Mouse (Mus musculus) cerebellum, adult 8-10 months (tissue): ENCODE results near the gene Cldnd1.

ENCODE experiments used
- DNase-seq: peaks from one replicate; pipeline ENCODE4 v3.0.0; 2022

Cldnd1 gene

DNA sequence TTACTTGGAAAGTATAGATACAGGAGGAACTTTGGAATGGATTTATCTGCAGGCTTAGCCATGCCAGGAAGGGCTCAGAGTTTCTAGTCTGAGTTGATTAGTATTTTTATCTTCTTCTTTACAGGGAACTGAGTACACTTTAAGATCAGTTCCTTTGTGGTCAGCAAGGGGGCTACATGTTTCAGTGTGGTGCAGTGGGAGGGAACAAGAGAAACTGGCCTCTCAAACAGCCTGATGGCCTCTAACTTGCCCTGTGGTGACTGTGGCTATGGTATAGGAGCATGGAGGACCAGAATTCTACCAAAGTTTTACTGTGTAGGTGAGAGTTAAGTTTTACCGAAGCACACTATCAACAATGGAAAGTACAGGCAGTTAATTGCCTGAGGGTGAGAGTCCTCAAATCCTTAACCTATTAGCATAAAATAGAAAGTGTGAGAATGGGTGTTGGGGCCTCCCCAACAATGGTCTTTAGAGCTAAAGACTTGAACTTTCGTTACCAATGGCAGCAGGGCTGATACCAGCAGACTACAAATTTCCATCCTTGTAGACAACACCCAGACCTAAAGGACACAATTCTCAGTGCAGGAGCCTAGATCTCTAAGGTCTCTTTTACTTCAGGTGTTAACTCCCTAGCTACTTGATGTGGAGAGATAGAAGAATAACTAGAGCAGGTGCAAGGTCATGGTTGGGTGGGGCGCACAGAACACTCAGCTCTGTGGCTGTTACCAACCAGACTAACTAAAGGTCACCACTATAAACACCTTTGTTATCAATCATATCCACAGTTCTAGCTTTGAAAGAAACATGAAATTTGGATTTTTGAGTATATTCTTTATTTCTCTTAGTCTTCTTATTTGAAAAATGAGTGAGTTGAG is 18.9 kb upstream of the Cldnd1 start:
- no peak for DNase-seq

DNA sequence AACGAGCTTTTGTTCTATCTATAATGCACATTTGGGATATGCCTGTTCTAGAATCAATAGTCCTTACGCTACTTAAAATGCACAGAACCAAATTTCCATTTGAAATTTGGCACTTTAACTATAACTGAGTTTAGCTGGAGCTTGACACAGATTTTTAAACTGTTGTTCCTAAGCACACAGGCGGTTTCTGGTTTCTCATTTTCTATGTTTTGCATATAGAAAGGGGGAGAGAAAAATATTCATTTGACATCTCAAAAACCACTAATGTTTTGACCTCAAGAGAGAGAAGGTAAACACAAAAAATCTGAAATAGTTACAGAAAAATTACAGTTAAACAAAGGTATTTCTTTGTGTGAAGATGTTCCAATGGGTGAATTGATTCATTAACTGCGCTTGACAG is 18.2 kb upstream of the Cldnd1 start:
- no peak for DNase-seq

DNA sequence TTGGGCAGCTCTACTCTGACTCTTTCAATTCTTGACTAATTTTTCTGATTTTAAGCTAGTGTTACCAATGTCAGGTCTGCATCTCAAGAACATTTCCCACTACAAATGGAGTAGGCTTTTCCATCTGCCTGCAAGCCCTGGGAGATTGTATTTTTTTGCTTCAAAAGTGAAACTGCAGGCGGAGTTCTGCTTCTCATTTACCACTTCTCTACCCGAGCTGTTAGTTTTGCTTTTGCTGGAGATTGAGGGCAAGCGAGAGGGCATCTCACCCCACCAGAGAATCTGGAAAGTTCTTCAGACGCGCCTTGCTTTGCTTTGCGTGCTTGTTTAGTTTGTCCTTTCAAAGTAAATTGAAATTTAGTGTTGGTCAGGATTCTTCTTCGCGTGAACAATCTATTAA is 15.5 kb upstream of the Cldnd1 start:
- no peak for DNase-seq

DNA sequence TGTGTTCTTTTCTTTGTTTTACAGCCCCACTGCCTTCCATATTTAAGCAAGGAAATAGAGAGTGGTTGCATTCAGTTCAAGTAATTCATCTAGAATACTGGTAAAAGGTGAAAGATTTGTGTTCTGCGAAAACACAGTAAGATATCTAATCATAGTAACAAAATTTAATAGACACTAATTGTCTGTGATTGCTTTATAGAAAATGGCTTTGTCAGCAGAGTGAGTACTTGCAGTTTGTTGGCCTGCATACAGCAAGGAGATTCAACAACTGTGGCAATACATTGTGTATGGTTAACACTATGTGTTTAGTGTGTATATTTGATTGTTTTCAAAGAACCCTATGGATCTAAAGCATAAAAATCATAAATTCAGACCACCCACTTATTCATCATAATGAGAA is 14.6 kb upstream of the Cldnd1 start:
- DNase-seq: no peak

DNA sequence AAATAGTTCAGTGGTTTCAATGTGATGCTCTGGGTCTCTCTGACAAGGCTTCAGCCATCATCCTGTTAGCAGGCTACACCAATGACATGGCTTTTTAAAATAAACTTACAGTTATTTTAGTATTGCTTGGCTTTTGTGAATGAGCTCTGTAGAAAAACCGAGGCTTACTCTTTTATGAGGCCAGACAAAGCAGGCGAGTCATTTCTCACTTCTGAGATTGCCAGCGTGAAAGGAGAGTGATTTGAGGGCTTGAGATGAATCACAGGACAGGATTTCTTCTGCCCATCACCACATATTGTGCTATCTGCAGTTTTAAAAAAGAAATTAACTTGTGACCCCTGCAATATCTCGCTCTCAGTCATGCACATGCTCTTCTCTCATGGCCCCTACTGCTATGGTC is 12.7 kb upstream of the Cldnd1 start:
- no peak for DNase-seq

DNA sequence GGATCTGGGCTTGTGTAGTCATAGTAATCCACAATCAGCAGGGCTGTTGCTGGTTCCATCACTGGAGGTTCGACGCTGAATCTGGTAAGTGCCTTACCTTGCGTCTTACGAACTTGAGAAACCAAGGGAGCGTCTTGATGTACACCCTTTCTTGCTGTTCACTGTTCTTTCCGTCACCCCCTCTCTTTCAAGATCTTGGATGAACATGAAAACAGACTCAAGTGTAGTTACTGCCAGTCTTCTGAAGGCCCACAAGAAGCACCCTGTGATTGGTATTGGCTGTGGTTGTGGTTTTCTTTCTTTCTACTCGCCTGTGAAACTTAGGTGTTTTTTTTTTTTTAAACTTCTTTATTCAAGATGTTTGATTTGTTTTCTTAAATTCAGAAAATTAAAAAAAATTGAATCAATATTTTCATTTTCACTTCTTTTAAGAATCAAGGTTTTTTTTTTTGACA is 9.0 kb upstream of the Cldnd1 start, which contains the start of gene Gpr15:
Gene Gpr15 (minus strand): TSS at position 405 of the 455 bp plus-strand sequence.
- DNase-seq: no peak

DNA sequence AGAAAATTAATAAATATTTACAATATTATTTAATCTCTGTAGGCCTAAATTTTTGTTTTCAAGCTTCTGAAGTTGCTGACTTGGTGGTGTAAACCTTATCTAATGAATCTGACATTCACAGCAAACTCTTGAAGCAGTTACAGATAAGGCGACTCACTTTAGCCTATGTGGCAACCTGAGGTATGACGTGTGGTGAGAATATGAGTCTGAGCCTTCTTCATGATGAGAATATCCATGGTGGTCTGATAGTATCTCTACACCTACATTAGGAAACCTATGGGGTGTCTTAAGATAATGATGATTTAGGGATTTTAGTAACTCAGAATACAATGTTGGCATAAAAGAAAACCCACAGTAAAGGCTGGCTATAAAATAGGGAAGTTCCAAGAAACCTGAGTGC is 5.4 kb upstream of the Cldnd1 start:
- no peak for DNase-seq

DNA sequence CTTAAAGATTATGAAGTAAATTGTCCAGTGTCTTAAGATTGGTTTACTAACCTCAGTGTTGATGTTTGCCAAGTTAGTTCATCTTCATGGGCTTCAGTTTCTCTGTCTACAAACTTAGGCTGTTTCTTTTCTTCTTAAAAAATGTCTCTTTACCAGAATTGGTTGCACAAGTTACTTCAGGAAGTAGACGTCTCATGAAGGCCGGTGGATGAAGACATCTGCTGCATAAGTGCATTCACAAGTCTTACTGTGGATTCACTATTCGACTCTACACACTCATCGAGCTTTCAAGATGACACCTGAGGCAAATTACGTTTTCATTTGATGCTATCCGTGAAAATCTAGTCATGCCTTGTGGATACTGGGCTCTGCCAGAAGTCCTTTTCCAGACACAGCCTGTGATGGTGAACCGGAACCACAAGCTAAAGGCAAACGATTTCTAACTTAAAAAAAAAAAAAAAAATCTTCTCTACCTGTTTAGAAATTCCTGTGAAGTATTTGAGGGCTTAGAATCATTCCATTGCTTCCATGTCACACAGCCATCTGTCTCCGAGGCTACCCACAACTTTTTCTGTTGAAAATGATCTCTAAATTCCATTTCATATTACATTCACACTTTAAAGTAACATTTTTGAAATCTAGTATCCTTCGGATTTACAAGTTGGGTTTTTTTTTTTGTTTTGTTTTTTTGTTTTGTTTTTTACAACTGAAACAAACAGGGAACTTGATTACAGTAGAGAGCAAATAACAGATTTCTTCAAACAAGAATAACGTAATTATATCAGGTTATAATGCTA is 832 bp upstream of the Cldnd1 start:
- no peak for DNase-seq

DNA sequence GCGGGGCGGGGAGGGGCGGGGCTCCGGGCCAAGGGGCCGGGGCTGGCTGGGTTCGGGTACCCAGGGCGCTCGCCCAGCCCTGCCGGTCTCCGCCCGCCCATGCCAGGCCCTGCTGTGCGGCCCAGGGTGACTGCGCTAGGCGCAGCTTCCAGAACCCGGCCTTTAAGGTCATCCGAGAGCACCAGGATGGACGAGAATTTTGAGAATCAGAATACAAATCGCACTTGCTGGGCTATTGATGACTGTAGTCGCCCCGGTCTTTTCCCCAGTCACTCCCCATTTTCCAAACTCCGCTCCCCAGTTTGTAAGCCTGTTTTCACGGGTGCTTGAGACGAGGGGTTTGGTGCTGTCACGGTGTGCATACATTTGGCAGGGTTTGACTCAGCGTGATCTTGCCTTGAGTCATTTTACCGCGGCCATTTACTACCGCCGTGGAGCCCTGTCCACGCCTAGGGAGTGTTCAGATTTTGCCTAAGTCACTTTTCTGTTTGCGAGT is 514 bp downstream of the Cldnd1 start:
- no peak for DNase-seq

DNA sequence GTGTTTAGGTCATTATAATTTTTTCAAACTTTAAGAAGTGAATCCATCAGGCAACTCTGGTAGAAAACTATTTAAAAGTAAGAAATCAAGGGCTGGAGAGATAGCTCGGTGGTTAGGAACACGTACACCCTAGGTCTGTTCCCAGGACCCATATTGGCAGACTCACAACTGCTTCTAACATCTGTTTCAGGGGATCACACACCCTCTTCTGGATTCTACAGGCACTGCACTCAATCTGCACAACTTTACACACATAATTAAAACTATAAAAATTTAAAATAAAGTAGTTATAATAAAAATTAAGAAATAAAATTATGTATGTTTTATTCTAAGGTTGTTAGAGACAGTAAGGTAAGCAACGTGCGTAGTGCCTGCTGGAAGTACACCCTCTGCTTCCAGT is 10.5 kb downstream of the Cldnd1 start:
- DNase-seq: no peak

DNA sequence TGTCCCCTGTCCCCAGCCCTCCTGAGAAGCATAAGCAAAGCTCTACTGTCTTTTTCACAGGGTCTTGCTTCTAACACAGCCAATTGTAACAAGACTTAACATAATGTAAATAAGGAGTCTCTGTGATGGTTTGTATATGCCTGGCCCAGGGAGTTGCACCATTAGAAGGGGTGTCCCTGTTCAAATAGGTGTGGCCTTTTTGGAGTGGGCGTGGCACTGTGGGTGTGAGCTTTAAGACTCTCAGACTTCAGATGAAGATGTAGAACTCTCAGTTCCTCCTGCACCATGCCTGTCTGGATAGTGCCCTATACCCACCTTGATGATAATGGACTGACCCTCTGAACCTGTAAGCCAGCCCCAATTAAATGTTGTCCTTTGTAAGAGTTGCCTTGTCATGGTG is 11.1 kb downstream of the Cldnd1 start:
- no peak for DNase-seq

DNA sequence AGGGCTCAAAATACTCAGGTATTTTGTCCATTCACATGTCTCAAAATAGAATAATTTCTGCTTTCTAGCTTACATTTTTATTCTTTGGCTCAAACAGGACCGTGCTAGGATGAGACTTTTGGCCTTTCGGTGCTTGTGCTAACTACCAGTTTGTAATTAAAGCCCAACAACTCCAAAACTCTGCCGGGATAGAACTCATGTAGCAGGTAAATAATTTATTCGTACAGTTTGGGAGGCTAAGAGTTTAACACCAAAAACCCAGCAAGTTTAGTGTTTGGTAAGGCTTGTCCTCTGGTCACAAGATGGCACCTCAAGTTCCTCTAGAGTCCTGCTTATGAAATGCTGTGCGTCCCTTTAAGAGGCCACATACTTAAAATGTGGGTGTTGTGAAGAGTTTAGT is 13.0 kb downstream of the Cldnd1 start:
- DNase-seq: no peak

DNA sequence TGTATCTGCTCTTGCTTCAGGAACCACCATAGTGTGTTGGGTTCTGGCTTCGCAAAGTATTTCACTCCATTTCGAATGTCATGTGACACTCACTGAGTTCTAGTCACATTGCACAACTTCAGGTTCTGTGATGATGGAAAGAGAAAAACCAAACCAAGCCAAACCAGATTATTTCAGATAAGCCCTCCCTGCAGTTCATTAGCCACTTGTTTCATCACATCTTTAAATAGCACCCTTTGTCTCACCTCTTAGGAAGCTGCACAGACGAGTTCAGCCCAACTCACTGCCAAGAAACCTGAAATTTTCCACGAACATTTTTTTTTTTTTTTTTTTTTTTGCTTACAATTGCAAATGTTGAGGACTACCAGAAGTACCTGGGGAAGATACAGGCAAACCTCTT is 19.0 kb downstream of the Cldnd1 start:
- no peak for DNase-seq

DNA sequence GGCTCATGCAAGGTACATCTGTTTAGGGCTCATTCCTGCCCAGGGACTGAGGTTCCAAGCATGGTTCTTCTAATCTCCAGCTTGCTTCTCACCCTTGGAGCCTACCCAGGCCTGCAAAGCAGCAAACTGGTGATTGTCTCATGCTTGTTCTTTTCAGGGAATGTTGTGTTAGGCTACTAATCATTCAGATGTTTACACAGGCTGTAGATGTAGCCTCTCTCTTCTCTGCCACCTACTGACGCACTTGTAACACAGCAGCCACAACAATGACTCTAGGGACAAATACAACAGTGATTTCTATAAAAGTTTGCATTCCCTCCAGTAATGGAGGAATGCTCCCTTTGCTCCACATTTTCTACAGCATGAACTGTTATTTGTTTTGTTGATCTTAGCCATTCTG is 23.6 kb downstream of the Cldnd1 start:
- DNase-seq: no peak

DNA sequence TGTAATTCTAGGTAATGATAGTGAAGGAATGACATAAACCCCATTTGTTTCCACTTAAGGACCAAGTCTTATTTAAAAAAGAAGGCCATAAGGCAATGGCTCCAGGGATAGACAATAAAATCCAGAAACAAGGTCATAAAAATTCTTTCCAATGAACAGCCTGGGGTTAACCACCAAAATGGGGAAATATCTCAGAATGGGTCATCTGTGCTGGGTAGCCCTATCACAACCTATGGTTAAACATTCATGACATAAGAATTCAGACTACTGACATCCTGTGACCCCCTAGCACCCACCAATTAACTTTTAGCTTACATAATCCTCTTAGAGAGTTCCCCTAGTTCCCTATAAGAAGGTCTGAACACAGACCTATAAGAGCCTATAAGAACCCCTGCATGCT is 28.5 kb downstream of the Cldnd1 start:
- DNase-seq: no peak

DNA sequence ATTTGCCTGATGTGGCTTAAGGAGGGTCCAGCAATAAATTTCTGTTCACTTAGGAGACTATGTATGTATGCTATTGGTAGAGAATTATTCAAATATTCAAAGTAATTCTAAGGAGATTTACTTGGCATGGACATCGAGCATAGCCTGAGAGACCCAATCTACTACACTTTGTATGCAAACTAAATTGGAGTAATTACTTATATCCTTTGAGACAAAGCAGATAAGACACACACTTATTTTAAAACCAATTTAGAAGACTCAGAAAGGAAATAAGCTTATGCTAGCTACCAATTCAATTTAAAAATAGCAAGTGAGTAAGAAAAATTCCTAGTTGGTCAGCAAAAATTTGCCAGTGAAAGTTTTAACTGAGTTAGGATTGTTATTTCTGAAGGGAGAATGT is 35.4 kb downstream of the Cldnd1 start, which contains the start of gene Olfr172:
Gene Olfr172 (minus strand): TSS at position 101 of the 400 bp plus-strand sequence.
- no peak for DNase-seq
